Mouse (Mus musculus) olfactory bulb, adult 2 months (tissue): Measurements from ENCODE around the gene Clip4.

Experiments
- CTCF ChIP-seq: fragments of 200-500 bp; IDR thresholded peaks from 2 replicates; pipeline ENCODE4 v1.5.1; 2012; ENCODE audit warnings: low read depth, mild to moderate bottlenecking, low read length, moderate library complexity; ENCODE audit not compliant: insufficient read depth
- POLR2A ChIP-seq: fragments of 200-500 bp; IDR thresholded peaks from 2 replicates; pipeline ENCODE4 v1.6.1; 2012; ENCODE audit warnings: mild to moderate bottlenecking, low read depth, low read length, moderate library complexity; ENCODE audit not compliant: insufficient read depth

DNA sequence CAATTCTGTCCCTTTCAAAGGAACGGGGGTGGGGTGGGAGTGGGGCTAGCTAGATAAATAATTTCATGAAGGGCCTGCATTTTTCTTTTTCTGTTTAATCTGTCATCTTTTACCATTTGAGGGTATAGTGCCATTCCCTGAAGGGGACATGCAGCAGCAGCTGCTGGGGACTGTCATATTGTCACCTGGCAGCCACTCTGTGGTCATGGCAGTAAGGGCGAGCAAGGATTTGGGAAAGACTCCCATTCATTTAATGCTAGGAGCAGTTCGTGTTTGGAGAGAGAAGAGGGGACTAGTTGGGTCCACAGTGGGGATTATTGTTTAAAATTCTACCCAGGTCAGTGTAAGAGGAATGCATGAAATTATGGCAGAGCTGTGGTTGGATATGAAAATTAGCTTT lies 31.8 kb upstream of the Clip4 start:
- no peak for TF ChIP-seq POLR2A
- no peak for TF ChIP-seq CTCF
